ENCODE assay signal across 20 mouse cellular contexts in genomic region chr11:61660806-61661392, GRCm38 (mm10). TPM values are rescaled to one million over a fixed set of nuclear protein-coding genes. Genes with fewer than 3 reads are reported as not detected.
A peak's percentile ranks its signal among the peaks of the same experiment; 100 is the strongest.
DNase-seq lines count a peak whose midpoint lies in the region; ATAC-seq and TF ChIP-seq lines count a peak whose summit lies in the region.
"Had no signal": no experiment of that assay in that cellular context is flagged by ENCODE, and none has a peak within 500 bp of the region (broad histone marks: within the 10 kb centered on the region; RNA-seq: fewer than 3 reads in every experiment).

No protein-coding gene starts in this region.

- ATAC-seq in midbrain, embryonic 15.5 days (replicated peaks): no peak
- ATAC-seq in inflammation-experienced regulatory T-cells, adult 6 months: peak; percentile 75

- TF ChIP-seq CTCF in kidney, adult 2 months (conservative IDR thresholded peaks at IDR 0.05; ENCODE audit: insufficient read depth, insufficient read length, low read depth, low read length): no peak

- 0 out of 2 replicates have a peak, but pooled peaks cover 2% of the 10 kb centered on the region for H3K4me1 ChIP-seq in midbrain, embryonic 10.5 days
- no peaks in the 10 kb centered on the region for H3K4me1 ChIP-seq in midbrain, embryonic 15.5 days
- H3K4me1 ChIP-seq in kidney, adult 2 months (ENCODE audit: control insufficient read depth, insufficient read depth, low read length): no peaks in the 10 kb centered on the region
- H3K4me1 ChIP-seq: forebrain, embryonic 12.5 days had no signal

- H3K27me3 ChIP-seq in midbrain, embryonic 10.5 days (ENCODE audit: low read depth, poor library complexity, severe bottlenecking): no peaks in the 10 kb centered on the region
- H3K27me3 ChIP-seq in midbrain, embryonic 15.5 days (replicated peaks): no peaks in the 10 kb centered on the region
- H3K27me3 ChIP-seq in kidney, adult 2 months (replicated peaks; ENCODE audit: control insufficient read depth, insufficient read depth, low read length): no peaks in the 10 kb centered on the region
- H3K27me3 ChIP-seq: forebrain, embryonic 12.5 days had no signal

- no peak overlapping the region for H3K4me2 ChIP-seq in midbrain, embryonic 15.5 days
- H3K4me2 ChIP-seq: forebrain, embryonic 12.5 days; liver, embryonic 11.5 days; lung, embryonic 14.5 days had no signal

- no peak overlapping the region for H3K4me3 ChIP-seq in midbrain, embryonic 10.5 days
- H3K4me3 ChIP-seq in midbrain, embryonic 15.5 days: no peak overlapping the region
- H3K4me3 ChIP-seq in kidney, adult 2 months (ENCODE audit: insufficient read depth, low read depth, low read length): no peak overlapping the region
- H3K4me3 ChIP-seq: forebrain, embryonic 12.5 days; hindbrain, embryonic 10.5 days had no signal

- no peak for DNase-seq in midbrain, embryonic 10.5 days (ENCODE audit: low spot score)
- peak; percentile 47 for DNase-seq in T-cell, adult 2 months (ENCODE audit: low spot score)
- DNase-seq in thymus, postnatal 25 days: peak; percentile 59
- DNase-seq in urinary bladder, postnatal 10 days (ENCODE audit: low spot score): no peak
- no peak for DNase-seq in kidney, adult 2 months
- no peak for DNase-seq in testis, postnatal 10 days (ENCODE audit: low spot score)
- DNase-seq: adrenal gland, postnatal 25 days; gastrocnemius, postnatal 14 days; kidney, postnatal 36 days; lung, embryonic 14.5 days; lung, postnatal 36 days; right cerebral cortex, adult 18-20 months had no signal

- H3K36me3 ChIP-seq in midbrain, embryonic 10.5 days: no peaks in the 10 kb centered on the region
- H3K36me3 ChIP-seq in midbrain, embryonic 15.5 days (replicated peaks): no peaks in the 10 kb centered on the region
- H3K36me3 ChIP-seq in kidney, adult 2 months (ENCODE audit: control insufficient read depth, insufficient read depth, low read length): no peaks in the 10 kb centered on the region
- H3K36me3 ChIP-seq: forebrain, embryonic 12.5 days; hindbrain, embryonic 10.5 days had no signal

- no peak overlapping the region for H3K9ac ChIP-seq in midbrain, embryonic 15.5 days
- H3K9ac ChIP-seq: forebrain, embryonic 12.5 days; lung, embryonic 14.5 days had no signal

- no peaks in the 10 kb centered on the region for H3K9me3 ChIP-seq in midbrain, embryonic 10.5 days (replicated peaks)
- no peaks in the 10 kb centered on the region for H3K9me3 ChIP-seq in midbrain, embryonic 15.5 days
- H3K9me3 ChIP-seq: forebrain, embryonic 12.5 days; hindbrain, embryonic 10.5 days had no signal

- H3K27ac ChIP-seq in midbrain, embryonic 10.5 days (replicated peaks): 0 out of 2 replicates have a peak overlapping the region, but pooled peaks have one; percentile 3
- no peak overlapping the region for H3K27ac ChIP-seq in midbrain, embryonic 15.5 days
- no peak overlapping the region for H3K27ac ChIP-seq in kidney, adult 2 months (ENCODE audit: insufficient read depth, low read depth, low read length)
- H3K27ac ChIP-seq: forebrain, embryonic 12.5 days; hindbrain, embryonic 10.5 days had no signal

- no peak for TF ChIP-seq POLR2A in kidney, adult 2 months (IDR thresholded peaks at IDR 0.05; ENCODE audit: low read depth, low read length)

- 81% methylated on average over 7 of the region's 7 CpGs for WGBS in midbrain, embryonic 10.5 days
- WGBS in midbrain, embryonic 15.5 days: 73% methylated on average over 7 of the region's 7 CpGs
- WGBS in kidney, adult 2 months: 68% methylated on average over 7 of the region's 7 CpGs

RNA-seq across cellular contexts. Expression of gene Grap, which starts 7.8 kb away (rescaled TPM):
- 8.2 and 8.6 TPM in 2 replicates for polyA plus RNA-seq in midbrain, embryonic 10.5 days (2016; fragmentation: Nextera tagmentation; extraction: Ambion mirVana)
- polyA plus RNA-seq in midbrain, embryonic 15.5 days (2015; fragmentation: Nextera tagmentation; extraction: Ambion mirVana): 11.7 and 12.7 TPM in 2 replicates
- polyA plus RNA-seq in inflammation-experienced regulatory T-cells, adult 6 months (2017; shearing (Covaris generic)): 100 to 1,000 TPM; 180 to 210 (median 192) TPM
- 11.1 and 15.3 TPM in 2 replicates for polyA plus RNA-seq in kidney, adult 2 months (2012; rRNA removed)

RNA-seq across cellular contexts. Expression of gene Fam83g, which starts 23.0 kb away (rescaled TPM):
- 0.86 and 0.95 TPM in 2 replicates for polyA plus RNA-seq in midbrain, embryonic 10.5 days (2016; fragmentation: Nextera tagmentation; extraction: Ambion mirVana)
- polyA plus RNA-seq in midbrain, embryonic 15.5 days (2015; fragmentation: Nextera tagmentation; extraction: Ambion mirVana): 0.21 and 0.22 TPM in 2 replicates
- polyA plus RNA-seq in inflammation-experienced regulatory T-cells, adult 6 months (2017; shearing (Covaris generic)): under 1 TPM; 0.19 to 0.57 (median 0.19) TPM
- polyA plus RNA-seq in kidney, adult 2 months (2012; rRNA removed): 15.4 and 17.6 TPM in 2 replicates

RNA-seq across cellular contexts. Expression of gene Slc5a10, which starts 59.7 kb away (rescaled TPM):
- polyA plus RNA-seq in midbrain, embryonic 10.5 days (2016; fragmentation: Nextera tagmentation; extraction: Ambion mirVana): not detected in 2 replicates
- not detected in 2 replicates for polyA plus RNA-seq in midbrain, embryonic 15.5 days (2015; fragmentation: Nextera tagmentation; extraction: Ambion mirVana)
- under 1 TPM in 1 of 3 experiments, not detected in 2; 0.38 TPM for polyA plus RNA-seq in inflammation-experienced regulatory T-cells, adult 6 months (2017; shearing (Covaris generic))
- polyA plus RNA-seq in kidney, adult 2 months (2012; rRNA removed): 348 and 492 TPM in 2 replicates
- polyA plus RNA-seq: embryonic facial prominence, embryonic 11.5 days; forebrain, embryonic 12.5 days; hindbrain, embryonic 10.5 days; liver, embryonic 11.5 days; lung, embryonic 14.5 days; small intestine, adult 2 months; stomach, embryonic 16.5 days had no signal

Comparison
In these comparisons a context has a peak if more than half of its experiments do, and no peak if none do; other contexts are left out.
1. DNase-seq: peak in T-cell, adult 2 months (single experiment) and thymus, postnatal 25 days (single experiment); none in midbrain, embryonic 10.5 days (single experiment), urinary bladder, postnatal 10 days (single experiment), kidney, adult 2 months (single experiment) and testis, postnatal 10 days (single experiment).
2. RNA of gene Grap, which starts 7.8 kb away (polyA plus RNA-seq): 180 to 210 TPM in inflammation-experienced regulatory T-cells, adult 6 months; 11.1 to 15.3 TPM in kidney, adult 2 months, 11.7 to 12.7 TPM in midbrain, embryonic 15.5 days and 8.2 to 8.6 TPM in midbrain, embryonic 10.5 days; every median in the first group is over 10 times any median in the second.
3. RNA of gene Slc5a10, which starts 59.7 kb away (polyA plus RNA-seq): 348 to 492 TPM in kidney, adult 2 months; 0.38 TPM in inflammation-experienced regulatory T-cells, adult 6 months, not detected in midbrain, embryonic 15.5 days and not detected in midbrain, embryonic 10.5 days; every median in the first group is over 100 times any median in the second.